Mouse (Mus musculus) megakaryocyte progenitor cell, adult 5-6 weeks (primary cell): ENCODE measurements around the gene Celsr2. TPM values are rescaled to one million over a fixed set of nuclear protein-coding genes. Genes with fewer than 3 reads are reported as not detected.
A peak's percentile ranks its signal among the peaks of the same experiment; 100 is the strongest.

Experiments
- ATAC-seq: replicated peaks from 2 replicates; pipeline ENCODE4 v1.8.0; 2016; ENCODE audit warnings: mild to moderate bottlenecking, moderate TSS enrichment, inconsistent platforms; ENCODE audit not compliant: poor library complexity
- total RNA-seq, 2 experiments: library from RNA; stranded (forward) in 1 of 2; stranded (reverse) in 1 of 2; fragments of 157-497, 149-512 nt in 1 of 2; fragments of 200-1000 nt in 1 of 2; gene quantifications; 2 replicates each; pipeline versions ENCODE4 v1.2.3 to v1.2.4; 2015 to 2017

The Celsr2 gene
- total RNA-seq, 2 experiments from 2014 or later, result 0.42 to 1.1 TPM

GRCm38 (mm10) chr3:108381945-108382875 is 33.1 kb downstream of the Celsr2 start:
- no peak for ATAC-seq

DNA sequence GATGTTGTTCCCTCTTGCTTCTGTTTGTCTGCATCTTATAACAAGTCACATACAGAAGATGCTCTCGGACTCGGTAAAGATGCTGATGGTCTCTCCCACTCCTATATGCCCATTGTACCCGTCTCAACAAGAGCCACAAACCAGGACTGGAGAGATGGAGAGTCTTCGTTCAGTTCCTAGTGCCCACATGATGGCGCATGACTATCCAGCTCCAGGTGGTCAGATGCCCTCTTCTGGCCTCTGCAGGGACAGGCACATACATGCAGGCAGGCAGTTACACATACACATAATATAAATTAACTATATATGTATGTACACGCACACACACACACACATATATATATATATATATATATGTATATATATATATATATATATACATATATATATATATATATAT is 34.7 kb downstream of the Celsr2 start:
- peak; percentile 58 for ATAC-seq

- ATAC-seq, result peak; percentile 10; the same call in 1 of the 2 replicates
These were observed 36.3 kb downstream of the Celsr2 start for GRCm38 (mm10) chr3:108378875-108379663.

DNA sequence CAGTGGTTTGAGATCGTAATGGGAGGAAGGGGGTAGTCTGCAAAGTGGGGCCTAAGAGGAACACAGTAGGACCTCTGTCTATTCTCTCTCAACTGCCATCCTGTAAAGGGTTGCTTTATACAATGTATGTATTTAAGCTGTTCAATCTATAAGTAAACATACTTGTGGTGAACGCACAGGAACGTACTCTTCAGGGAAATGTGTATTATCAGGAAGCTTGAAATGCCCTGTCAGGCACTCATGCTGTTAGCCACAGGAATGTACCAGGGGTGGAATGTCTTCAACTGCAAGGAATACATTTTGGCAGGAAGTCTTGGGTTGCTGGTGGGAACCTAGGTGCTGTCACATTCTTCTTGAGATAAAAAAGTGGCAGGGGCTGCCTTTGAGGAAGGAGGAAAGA is 42.7 kb downstream of the Celsr2 start:
- no peak for ATAC-seq

DNA sequence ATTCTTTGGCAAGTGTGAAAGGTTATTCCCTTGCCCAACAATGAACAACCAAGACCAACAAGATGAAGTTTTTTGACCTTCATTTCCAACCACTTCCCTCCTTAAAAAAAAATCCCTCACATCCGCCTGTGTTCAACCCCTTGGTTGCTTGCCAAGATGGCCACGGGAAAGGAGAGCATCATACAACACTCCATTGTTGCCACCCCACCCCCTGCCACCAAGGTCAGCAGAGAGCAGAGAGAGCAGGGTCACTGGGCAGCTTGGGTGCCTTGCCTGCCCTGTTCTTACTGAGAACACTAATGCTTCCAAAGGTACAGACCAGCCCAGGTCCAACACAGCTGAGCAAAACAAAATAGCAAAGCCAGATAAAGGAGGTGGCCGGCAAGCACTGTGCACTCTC is 43.1 kb downstream of the Celsr2 start:
- no peak for ATAC-seq

DNA sequence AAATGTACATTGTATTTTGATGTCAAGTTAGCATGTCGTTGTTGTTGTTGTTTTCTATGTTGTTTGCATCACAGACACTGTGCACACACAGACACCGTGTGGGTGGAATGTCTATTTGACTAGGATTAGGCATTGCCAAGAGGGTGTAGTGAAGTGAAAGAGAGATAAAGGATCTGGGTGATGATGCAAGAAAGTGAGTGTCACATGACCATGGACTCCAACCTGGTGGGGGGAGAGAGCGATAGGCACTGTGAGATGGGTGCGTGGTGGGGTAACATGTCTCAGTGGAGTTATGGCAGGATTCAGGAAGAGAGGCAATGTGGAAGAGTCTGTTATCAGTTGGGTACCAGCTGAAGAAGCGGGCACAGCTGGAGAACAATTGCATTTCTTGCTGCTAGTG is 46.6 kb downstream of the Celsr2 start:
- peak; percentile 56 for ATAC-seq

GRCm38 (mm10) chr3:108367828-108368227 is 47.5 kb downstream of the Celsr2 start:
- no peak for ATAC-seq

DNA sequence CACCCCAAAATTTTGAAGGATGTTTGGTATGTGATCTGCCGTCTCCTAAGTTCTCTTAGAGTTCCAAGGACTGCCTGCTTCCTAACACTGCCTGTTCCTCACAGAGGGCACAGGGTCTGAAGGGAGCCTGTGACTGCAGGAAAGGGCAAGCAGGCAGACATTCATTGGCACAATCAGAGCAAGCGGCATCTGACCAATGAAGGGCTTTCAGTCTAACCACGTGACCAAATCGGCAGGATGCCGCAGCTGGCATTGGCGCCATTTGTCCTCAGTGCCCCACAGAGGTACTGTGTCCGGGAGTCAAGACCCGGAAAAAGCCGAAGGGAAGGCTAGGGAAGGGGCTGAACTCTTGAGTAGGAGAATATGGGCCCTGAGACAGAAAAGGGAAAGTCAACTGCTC is 48.2 kb downstream of the Celsr2 start:
- no peak for ATAC-seq

- ATAC-seq, result peak; percentile 12; the same call in 1 of the 2 replicates
These were observed 50.9 kb downstream of the Celsr2 start, which contains the start of gene Mybphl for GRCm38 (mm10) chr3:108364270-108364995. Gene Mybphl (plus strand): TSS chr3:108364911.

DNA sequence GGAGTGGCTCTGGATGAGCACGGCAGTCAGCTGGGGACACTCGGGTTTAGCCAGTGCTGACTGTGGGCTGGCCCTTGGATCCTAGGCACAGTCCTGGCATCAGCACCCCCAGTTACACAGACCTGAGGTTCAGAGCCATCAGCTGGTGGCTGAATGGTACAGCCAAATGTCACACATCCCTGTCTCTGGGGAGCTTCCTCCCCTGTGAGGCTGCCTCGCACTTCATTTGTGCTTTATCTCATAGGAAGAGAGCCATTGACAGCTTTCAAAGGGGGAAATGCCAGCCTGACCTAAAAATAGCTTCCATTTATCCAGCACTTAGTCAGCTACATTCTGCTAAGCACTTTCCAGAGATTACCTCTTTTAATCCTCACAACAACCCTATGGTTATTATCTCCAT is 51.7 kb downstream of the Celsr2 start:
- no peak for ATAC-seq

GRCm38 (mm10) chr3:108360894-108361293 is 54.5 kb downstream of the Celsr2 start:
- ATAC-seq, result 0 out of 2 replicates have a peak, but pooled peaks have one; percentile 20

DNA sequence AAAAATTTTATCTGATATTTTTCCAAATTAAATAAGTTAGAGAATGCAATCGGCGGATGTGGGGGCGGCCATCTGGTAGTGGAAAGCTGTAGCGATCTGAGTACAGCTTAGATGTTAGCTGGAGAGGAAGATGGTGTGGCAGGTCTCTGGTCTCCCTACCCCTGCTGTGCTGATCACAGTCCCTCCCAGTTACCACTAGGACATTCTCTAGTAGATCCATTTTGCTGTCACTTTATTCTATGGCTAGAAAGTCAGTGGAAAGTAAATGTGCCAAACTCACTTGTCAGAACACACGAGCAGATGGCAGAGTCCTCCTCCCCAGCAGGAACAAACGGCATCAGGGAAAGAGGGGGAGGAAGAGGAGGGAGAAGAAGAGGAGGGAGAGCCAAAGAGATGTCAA is 56.9 kb downstream of the Celsr2 start:
- no peak for ATAC-seq

GRCm38 (mm10) chr3:108357051-108357450 is 58.3 kb downstream of the Celsr2 start:
- ATAC-seq, result no peak

GRCm38 (mm10) chr3:108355245-108355644 is 60.1 kb downstream of the Celsr2 start:
- no peak for ATAC-seq

DNA sequence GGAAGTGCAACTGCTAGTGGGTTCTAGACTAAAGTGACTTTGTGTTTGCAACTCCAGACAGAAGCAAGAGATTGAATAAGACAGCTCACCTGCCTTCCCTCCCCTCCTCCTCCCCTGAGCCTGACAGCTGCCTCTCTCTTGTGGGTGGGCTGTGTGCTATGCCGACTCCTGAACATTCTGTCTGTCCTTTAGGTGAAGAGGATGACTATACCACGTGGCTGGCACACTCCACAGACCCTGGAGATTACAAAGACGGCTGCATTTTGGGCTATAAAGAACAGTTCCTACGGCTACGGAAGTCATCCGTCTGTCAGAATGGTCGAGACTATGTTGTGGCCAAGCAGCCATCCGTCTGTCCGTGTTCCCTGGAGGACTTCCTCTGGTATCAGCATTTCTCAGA is 67.0 kb downstream of the Celsr2 start:
- ATAC-seq, result 0 out of 2 replicates have a peak, but pooled peaks have one; percentile 29

DNA sequence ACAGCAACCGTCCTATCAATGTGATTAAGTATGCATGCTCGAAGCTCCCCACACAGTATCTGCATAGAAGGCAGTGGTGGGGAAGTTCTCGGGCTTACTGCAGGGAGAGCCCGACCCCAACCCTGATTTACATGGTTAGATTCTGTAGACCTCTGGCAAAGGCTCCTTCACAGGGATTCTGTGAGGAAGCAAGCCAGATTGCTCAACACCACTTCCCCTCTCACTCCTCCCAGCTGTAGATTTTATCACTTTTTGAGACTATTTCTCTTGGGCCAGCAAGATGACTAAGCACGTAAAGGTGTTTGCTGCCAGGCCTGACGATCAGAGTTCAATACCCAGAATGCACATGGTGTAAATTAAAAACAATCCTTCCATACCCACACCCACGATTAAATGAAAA is 69.5 kb downstream of the Celsr2 start:
- ATAC-seq, result peak; percentile 61

DNA sequence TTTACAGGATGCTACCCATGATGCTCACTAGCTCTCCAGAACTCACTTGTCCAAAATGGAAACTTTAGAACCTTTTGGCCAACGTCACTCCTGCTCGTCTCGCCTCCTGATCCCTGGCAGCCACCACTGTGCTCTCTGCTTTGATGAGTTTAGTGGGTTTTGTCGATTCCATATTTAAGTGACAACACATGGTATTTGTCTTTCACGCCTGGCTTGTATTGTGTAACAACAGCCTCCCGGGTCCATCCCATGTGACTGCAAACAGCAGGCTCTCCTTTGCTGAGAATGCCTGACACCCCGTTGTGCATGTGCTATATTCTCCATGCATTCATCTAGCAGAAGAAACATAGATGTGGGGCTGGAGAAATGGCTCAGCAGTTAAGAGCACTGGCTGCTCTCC is 73.2 kb downstream of the Celsr2 start:
- ATAC-seq, result no peak

DNA sequence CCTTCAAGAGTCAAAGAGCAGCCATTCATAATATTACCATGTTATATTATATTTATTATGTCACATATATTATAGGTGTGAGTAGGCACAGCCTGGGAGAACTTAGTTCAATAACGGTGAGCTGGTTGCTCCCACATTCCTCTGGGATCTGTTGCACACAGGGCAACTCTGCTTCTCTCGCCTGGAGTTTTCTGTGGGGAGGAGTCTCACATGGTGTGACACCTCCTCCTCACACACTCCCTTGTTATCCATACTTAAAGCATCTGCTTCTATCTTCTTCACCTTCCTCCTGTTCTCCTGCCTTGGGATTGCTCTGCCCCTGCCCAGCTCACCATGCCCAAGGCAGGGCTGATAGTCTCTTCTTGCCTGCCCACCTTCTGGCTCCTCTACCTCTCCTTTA is 74.3 kb downstream of the Celsr2 start:
- ATAC-seq, result no peak
